16 mouse cellular contexts compared by ENCODE assay signal in genomic region chr3:48068628-48069027, GRCm38 (mm10).
"Had no signal": no experiment of that assay in that cellular context is flagged by ENCODE, and none has a peak within 500 bp of the region (broad histone marks: within the 10 kb centered on the region; RNA-seq: fewer than 3 reads in every experiment).

No protein-coding gene starts in this region.

- H3K9ac ChIP-seq: liver, embryonic 12.5 days; liver, embryonic 14.5 days; lung, embryonic 14.5 days; neural tube, embryonic 13.5 days; neural tube, embryonic 15.5 days had no signal

- H3K36me3 ChIP-seq: liver, embryonic 12.5 days; neural tube, embryonic 13.5 days; neural tube, embryonic 15.5 days had no signal

- ATAC-seq: liver, embryonic 12.5 days had no signal

- H3K27me3 ChIP-seq: liver, embryonic 12.5 days; neural tube, embryonic 13.5 days; neural tube, embryonic 15.5 days had no signal

- H3K4me3 ChIP-seq: liver, embryonic 12.5 days; myocyte; neural tube, embryonic 13.5 days; neural tube, embryonic 15.5 days had no signal

- H3K4me1 ChIP-seq: liver, embryonic 12.5 days; neural tube, embryonic 13.5 days; neural tube, embryonic 15.5 days had no signal

- H3K27ac ChIP-seq: liver, embryonic 12.5 days; liver, embryonic 14.5 days; neural tube, embryonic 13.5 days; neural tube, embryonic 15.5 days had no signal

- H3K4me2 ChIP-seq: liver, embryonic 12.5 days; lung, embryonic 14.5 days; neural tube, embryonic 13.5 days; neural tube, embryonic 15.5 days had no signal

- H3K9me3 ChIP-seq: liver, embryonic 12.5 days; neural tube, embryonic 13.5 days; neural tube, embryonic 15.5 days had no signal

- DNase-seq: liver; lung, adult 18-20 months; lung, embryonic 14.5 days; lung, postnatal 10 days; lung, postnatal 4 days; midbrain, embryonic 14.5 days; retina, postnatal 1 day; right cerebral cortex, adult 18-20 months; thymus, adult 18-20 months; thymus, postnatal 14 days; thymus, postnatal 36 days had no signal
